Mouse (Mus musculus) monocyte, adult 5-6 weeks (primary cell): ENCODE results near the gene Parp16. TPM values are rescaled to one million over a fixed set of nuclear protein-coding genes. Genes with fewer than 3 reads are reported as not detected.
"Not testable (repeated sequence)": the region's sequence is repeated elsewhere in the genome, so short reads cannot be mapped to it uniquely, and the experiment has no call there.

Experiments used
- ATAC-seq: fragments of 153-309, 156-312 bp; replicated peaks from 2 replicates; pipeline ENCODE4 v1.8.0; 2017; ENCODE audit warnings: mild to moderate bottlenecking; ENCODE audit not compliant: low TSS enrichment, insufficient number of reproducible peaks, severe bottlenecking, poor library complexity, low FRiP score
- total RNA-seq: library from RNA; stranded (forward); fragments of 200-1000, 200-491, 200-594 nt; gene quantifications from 3 replicates; pipeline ENCODE4 v1.2.3, GENCODE M21; 2017

Parp16 gene
- total RNA-seq, 1 experiment from 2014 or later, result 2.3 TPM

DNA sequence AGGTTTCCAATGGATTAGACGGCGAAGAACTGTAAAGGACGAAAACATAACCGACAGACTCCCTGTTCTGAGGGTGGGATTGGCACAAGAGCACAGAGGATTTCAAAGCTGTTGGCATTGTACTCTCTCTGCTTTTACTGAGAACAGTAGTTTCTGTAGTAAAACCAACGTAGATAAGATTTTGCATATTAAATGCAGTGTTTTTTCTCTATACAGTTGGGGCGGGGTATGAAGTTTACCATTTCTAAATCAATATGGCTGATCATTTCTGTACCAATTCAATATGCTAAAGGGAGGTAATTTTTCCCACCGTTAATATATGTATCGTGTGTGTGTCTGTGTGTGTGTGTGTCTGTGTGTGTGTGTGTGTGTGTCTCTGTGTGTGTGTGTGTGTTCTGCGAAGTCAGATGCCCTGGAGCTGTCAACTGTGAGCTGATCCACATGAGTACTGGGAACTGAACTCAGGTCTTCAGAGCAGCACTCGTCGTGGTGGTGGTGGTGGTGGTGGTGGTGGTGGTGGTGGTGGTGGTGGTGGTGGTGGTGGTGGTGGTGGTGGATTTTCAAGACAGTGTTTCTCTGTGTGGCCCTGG lies 7.1 kb downstream of the Parp16 start:
- ATAC-seq, result no peak

DNA sequence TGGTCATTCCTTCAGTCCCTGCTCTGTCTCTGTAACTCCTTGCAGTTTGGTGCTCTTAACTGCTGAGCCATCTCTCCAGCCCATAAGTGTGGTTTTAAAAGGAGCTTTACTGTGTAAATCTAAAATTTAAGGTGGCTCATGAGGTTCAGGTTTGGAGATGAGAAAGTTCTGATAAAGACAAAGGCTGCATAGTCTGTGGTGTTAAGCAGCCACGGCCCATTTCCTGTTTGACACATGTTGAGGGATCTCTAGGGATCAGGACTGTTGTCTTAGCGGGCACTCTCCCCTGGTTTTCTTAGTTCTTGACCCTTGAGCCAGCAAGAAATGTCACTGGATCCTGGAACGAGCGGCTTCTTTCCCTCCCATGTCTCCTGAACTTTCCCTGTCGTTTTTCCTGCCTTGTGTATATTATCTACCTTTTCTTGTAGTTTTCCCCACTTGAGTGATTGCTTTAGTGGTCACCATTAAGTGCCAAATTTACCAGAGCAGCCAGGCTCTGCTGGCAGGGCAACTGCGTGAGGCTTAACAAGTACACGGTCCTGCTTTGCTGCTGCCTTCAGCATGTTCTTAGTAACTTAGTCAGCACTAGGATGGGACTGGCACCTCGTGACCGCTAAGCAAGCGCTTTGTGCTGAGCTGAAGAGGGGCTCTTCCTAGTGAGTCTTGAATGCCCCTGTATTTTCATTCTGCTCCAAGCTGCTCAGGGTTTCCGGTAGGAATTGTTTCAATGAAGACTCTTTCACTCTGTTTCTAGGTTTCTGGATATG lies 10.1 kb downstream of the Parp16 start:
- ATAC-seq, result no peak

DNA sequence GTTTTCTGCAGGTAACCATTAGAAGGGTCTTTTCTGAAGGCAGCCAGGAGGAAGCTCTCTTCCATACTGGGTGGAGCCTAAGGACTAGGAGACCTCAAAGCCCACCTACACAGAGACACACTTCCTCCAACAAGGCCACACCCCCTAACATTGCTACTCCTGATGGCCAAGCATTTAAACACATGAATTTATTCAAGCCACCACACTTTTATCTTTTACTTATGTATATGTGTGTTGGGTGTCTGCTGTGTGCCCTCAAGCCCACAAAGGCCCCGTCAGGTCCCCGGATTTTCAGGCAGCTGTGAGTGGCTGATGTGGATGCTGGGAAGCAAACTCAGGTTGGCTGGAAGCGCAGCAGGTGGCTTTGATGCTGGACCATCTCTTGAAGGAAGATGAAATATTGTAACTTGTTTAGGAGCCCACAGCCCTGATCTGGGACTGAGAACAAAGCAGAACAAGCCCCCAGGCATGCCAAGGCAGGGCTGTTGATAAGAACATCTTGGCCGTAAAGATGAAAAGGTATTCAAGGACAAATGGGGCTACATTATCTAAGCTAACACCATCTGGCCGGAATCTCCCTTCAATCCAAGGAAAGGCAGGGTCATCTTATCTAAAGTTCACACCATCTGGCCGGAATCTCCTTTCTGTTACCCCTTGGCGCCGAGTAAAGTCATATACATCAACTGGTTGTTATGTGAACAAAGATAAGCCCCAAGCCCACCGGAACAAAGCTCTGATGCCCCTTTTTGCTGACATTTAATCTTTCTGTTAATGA lies 12.1 kb downstream of the Parp16 start:
- not testable (repeated sequence) for ATAC-seq

DNA sequence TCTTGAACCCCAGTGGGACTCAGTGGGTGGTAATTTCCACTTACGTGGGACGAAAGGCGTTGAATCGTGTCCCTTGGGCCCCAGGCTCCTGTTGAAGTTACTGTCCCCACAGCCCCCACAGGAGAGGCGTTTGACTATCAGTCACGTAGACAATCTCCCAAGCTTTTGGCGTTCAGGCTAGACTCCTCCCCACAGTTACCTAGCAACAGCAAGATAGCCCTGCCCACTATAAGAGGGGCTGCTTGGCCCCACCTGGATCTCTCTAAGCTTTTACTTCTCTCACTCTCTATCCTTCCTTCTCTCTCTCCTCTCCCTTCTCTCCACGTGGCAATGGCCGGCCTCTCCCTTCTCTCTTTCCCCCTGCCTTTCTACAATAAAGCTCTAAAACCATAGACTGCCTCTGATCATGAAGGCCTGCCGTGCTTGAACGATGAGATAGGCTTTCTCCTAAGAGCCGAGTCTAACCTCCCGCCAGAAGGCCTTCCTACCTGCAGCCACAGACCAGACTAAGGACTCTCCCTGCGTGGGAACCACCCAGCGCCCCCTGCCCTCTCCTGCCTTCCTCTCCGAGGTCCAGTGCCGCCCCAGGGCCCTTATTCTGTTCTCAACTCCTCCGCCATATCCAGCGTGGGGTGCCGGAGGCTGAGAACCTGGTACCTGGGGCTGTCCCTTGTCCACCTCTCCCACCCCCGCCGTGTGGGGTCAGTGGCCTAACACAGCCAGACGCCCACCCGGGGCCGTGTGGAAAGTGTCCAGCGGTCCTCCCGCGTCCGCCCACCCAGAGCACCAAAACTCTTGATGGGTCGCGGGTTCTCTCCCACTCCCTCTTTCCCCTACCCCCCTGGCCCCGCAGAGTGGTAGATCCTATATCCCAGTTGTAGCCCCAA lies 13.4 kb downstream of the Parp16 start:
- no peak for ATAC-seq

DNA sequence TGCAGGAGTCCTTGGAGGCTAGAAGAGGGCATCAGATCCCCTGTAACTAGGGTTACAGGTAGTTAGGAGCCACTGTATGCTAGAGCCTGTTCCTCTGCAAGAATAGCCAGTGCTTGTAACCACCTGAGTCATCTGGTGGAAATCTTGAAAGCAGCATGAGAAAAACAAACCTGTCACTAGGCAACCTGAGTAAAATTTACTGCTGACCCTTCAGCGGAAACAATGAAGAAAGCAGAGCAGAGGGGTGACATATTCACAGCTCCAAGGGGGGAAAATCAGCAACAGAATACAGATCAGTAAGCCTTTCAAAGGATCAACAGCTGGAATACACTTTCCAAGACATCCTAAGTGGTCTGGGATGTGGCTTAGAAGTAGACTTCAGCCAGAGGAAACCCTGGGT lies 16.4 kb downstream of the Parp16 start:
- no peak for ATAC-seq

DNA sequence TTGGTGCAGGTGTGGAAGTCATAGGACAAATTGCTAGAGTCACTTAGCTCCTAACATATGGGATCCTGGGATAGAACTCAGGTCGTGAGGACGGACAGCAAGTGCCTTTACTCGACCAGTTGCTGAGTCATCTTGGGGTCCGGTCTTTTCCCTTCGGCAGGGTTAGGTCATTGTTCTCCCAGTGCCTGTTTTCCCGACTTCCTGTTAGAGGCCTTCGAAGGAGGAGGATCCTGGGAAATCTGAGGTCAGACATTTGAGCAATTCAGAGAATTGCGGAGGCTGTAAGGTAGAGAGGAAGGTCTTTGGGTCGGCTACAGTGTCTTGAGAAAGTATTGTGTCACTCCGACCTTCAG lies 19.2 kb downstream of the Parp16 start:
- ATAC-seq, result no peak

DNA sequence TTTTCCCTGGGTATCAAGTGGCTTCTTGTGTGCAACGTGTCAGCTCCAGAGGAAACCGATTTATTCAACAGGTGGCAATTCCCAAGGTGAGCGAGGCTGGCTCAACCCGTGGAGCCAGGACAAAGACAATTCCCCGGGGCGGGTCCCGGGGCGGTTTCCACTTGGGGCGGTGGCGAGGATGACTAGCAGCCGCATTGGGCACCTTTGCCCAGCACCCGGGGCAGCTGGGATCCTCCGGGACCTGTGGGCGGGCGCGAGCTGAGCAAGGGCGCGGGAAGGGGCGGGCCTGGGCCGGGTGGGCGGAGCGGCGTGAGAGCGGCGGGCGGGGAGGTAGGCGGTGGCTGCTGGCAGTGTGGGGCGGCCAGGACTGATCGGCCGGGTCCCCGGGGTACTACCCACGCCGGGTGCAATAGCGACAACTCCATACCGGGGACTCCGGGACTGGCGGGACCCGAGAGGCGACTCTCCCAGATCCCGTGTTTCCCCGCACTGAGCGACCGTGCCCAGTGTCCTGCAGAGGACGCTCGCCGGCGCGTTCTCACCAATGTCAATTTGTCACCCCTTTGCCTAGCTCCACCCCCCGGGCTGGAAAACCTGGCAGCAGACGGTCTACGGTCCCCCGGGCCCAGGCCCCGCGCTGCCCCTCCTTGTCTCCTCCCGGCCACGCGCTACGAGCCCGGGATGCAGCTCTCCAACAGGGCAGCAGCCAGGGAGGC lies 19.8 kb downstream of the Parp16 start:
- ATAC-seq, result peak; percentile 69

DNA sequence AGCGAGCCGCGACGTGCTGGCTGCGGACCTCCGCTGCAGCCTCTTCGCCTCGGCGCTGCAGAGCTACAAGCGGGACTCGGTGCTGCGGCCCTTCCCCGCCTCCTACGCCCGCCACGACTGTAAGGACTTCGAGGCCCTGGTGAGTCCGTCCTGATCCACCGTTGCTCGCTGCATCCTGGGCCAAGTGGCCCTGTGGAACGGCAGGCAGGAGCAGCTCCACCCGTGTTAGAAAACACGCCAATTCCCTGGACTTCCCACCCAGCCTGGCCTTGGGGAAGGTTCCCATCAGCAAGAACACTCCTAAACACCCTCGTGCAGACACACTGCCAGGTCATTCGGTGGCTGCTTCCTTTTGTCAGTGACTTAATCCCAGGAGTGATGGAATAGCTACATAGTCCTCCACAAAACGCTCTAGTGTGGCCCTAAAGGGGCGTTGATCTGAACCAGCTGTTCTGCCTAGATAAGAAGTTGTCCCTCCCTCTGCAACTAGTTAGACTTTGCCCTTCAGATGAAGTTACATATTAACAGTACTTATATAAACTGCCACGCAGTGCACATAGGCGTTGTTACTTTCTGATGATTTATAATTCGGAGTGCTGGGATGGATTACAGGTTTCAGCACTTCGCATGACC lies 20.5 kb downstream of the Parp16 start:
- 0 out of 2 replicates have a peak, but pooled peaks have one; percentile 9 for ATAC-seq

DNA sequence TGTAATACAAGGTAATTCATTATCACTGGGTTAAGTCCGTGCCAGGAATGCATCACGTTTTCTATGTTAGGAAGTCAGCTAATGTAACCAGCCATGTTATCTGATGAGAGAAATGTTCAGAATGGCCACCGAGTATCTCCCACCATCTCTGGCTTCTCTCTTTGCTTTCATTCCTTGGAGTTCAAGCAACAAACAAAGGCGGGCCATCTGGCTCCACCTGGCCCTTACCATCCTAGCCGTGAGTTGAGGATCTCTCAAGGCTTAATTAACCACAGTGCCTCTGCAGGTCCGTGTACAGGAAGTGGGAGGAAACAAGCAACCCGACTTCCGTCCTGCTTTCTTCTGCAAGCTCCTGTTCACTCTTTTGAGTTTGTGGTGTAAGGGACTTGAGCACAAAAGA lies 21.8 kb downstream of the Parp16 start:
- ATAC-seq, result no peak

DNA sequence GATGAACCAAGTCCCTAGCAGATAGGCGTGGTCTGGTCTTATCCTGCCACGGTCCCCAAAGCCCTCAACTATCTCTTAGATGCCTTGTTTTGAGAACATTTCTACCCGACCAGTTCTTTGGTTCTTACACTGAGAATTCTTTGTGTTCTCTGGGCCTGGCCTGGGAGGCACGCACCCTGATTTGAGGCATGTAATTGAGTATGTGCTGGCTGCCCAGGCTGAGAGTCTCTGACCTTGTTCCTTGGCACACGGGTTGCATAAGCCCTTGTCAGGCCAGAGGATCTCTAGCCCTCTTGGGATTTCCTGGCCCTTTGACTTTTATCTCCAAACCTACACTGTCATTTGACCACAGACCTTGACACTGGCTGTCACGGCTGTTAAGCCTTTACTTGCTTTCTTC lies 22.5 kb downstream of the Parp16 start:
- no peak for ATAC-seq

DNA sequence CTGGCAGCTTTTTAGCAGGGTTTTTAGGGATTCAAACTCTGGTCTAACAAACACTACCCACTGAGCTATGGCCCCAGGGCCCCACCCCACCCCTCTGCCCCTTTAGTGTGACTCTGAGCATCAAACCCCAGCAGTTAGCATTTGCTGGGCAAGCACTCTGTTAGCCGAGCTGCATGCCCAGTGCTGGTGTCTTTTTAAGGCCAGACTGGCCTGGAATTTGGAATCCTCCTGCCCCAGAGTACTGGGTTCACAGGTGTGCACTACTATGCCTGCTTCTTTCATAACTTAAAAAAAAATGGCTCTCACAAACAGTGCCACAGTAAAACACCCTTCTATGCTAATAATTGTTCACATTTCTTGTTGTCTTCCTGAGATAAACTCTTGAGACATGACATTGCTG lies 23.8 kb downstream of the Parp16 start:
- ATAC-seq, result no peak

DNA sequence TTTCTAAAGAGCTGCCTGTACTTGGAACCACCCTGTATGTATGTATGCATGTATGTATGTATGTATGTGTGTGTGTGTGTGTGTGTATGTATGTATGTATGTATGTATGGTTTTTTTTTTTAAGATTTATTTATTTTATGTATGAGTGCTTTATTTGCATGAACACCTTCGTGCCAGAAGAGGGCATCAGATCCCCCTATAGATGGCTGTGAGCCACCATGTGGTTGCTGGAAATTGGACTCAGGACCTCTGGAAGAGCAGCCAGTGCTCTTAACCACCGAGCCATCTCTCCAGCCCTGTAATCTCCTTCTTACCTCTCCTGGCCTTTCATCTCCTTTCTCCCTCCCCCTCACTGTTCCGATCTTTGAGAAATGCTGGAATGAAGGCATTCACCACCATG lies 25.2 kb downstream of the Parp16 start:
- not testable (repeated sequence) for ATAC-seq

DNA sequence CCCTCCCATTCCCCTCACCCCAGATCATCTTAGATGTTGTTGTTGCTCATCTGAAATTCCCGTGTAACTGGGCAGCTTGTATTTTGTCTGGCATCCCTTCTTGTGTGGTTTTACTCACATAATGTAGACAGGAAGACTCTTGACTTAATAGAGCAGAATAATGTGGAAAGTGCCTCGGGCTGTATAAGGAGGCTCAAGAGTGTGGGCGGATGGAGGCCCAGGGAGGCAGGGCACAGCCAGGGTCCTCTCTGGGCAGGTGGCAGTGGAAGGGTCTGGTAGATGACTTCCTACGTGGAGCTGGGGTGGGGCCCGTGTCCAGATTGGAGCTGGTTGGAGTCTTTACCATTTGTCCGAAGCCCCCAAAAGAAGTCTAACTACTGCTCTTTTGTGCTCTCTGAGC lies 28.8 kb downstream of the Parp16 start:
- no peak for ATAC-seq

DNA sequence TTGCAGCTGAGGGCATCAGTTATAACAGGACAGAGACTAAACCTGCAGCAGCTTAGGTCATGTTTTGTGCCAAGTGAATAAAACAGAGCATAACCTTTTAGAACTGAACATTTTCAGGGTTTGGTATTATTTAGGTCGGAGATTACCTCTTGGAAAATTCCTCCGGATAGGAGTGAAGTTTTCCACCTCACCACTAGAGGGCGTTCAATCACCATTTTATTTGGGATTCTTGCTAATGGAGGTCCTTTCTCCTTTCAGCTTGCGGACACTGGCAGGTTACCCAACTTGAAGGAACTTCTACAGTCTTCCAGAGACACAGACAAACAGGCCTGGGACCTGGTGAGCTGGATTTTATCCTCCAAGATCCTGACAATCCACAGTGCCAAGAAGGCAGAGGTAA lies 30.6 kb downstream of the Parp16 start:
- no peak for ATAC-seq

DNA sequence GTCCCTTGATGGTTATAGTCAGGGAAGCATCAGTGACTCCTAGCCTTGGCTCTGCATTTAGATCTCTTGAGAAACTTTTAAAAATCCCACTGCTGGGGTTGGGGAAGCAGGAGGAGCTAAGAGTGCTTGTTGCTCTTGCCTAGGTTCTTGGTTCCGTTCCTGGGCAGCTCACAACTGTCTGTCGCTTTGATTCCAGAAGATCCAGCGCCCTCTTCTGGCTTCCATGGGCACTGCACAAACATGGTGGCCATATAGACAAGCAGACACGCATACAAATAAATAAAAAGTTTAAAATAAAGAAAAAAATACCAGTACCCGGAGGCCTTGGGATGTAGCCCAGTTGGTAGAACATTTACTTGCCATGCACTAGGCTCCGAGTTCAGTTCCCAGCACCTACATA lies 35.1 kb downstream of the Parp16 start:
- no peak for ATAC-seq

DNA sequence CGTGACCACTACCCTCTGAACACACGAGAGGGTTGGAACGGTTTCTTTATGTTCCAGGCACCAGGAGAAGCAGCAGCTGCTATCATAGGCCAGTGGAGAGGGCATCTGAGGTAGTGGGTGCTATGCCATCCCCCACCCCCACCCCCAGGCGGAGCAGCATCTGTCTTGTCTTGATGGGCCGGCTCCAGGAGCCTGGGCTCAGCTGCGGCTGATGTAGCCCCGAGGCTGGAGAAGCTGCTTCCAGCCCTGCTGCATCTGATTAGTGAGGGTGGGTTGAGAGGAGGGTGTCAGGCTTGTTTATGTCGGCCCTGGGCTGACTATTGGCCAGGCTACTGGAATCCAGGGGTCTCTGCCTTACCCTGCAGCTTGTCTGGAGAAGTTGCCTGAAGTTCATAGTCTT lies 36.1 kb downstream of the Parp16 start:
- ATAC-seq, result no peak

DNA sequence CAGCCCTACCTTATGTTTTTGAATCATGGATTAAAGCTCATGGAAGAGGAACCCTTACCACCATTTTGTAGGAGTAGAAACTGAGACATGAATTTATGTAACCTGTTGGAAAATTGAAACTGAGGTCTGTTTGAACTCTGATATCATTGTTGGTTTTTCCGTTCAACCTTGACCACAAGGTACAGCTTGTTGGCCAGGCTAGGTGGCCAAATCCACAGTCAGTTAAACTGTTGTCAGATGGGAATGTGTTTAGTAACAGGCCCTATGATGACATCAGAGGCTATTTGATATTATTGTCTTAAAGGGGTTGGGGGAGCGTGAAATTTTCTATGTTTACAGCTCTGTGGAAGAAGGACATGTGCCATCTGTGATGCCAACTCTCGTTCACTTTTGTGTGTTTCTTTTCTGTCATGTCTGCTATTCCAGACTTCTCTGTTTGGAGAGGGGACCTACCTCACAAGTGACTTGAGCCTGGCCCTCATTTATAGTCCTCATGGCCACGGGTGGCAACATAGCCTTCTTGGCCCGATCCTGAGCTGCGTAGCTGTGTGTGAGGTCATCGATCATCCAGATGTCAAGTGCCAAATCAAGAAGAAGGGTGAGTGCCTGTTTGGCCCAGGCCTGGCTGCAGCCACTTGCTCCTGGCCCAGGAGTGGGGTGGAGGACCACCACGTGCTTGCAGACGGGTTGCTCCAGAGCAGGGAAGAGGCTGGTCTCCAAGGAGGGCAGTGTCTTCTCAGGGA lies 38.3 kb downstream of the Parp16 start:
- ATAC-seq, result no peak
